Mouse (Mus musculus) mouse embryonic stem cell (cell line): ENCODE measurements around the gene Itgb1.

ENCODE experiments used
- in situ Hi-C, 2 experiments: fragments of 300-500 bp; cut with MboI; formaldehyde crosslinking; loops; 1 replicate in 1 of 2; 3 replicates in 1 of 2; pipeline ENCODE4 v1.14.3; 2019 to 2020; ENCODE audit warnings: low sequenced_read_pairs in 2 of 2, low pct_unique_long_range_greater_than_20kb in 1 of 2, mixed read lengths in 1 of 2; ENCODE audit not compliant: unreplicated experiment in 1 of 2

Gene Itgb1

GRCm38 (mm10) chr8:128685507-128686428, at the start of gene Itgb1:
Gene Itgb1 (plus strand): TSS chr8:128685654.
- in situ Hi-C loops: no loop called here

GRCm38 (mm10) chr8:128643104-128643503, 42.4 kb upstream of the Itgb1 start:
- in situ Hi-C loops: no loop called here

- in situ Hi-C loops: no loop called here
These were observed 40.0 kb upstream of the Itgb1 start for GRCm38 (mm10) chr8:128645452-128645851.

GRCm38 (mm10) chr8:128646456-128646855, 39.0 kb upstream of the Itgb1 start:
- in situ Hi-C loops: no loop called here

GRCm38 (mm10) chr8:128648071-128648470, 37.4 kb upstream of the Itgb1 start:
- in situ Hi-C loops: no loop called here

- in situ Hi-C loops: loop anchor here (10.0 kb wide), 1 partner anchor 64 kb away; no protein-coding TSS in a partner anchor
These were observed 35.1 kb upstream of the Itgb1 start for GRCm38 (mm10) chr8:128650331-128650855.

- in situ Hi-C loops: loop anchor here (10.0 kb wide), 1 partner anchor 62 kb away; no protein-coding TSS in a partner anchor
These were observed 32.9 kb upstream of the Itgb1 start for GRCm38 (mm10) chr8:128652399-128653109.

- in situ Hi-C loops: loop anchor here (10.0 kb wide), 1 partner anchor 61 kb away; no protein-coding TSS in a partner anchor
These were observed 31.7 kb upstream of the Itgb1 start for GRCm38 (mm10) chr8:128653642-128654364.

GRCm38 (mm10) chr8:128654365-128655099, 30.9 kb upstream of the Itgb1 start:
- in situ Hi-C loops: loop anchor here (10.0 kb wide), 1 partner anchor 60 kb away; no protein-coding TSS in a partner anchor

- in situ Hi-C loops: no loop called here
These were observed 23.3 kb upstream of the Itgb1 start for GRCm38 (mm10) chr8:128662144-128662543.

GRCm38 (mm10) chr8:128662696-128663095, 22.8 kb upstream of the Itgb1 start:
- in situ Hi-C loops: no loop called here

- in situ Hi-C loops: no loop called here
These were observed 22.3 kb upstream of the Itgb1 start for GRCm38 (mm10) chr8:128663106-128663505.

GRCm38 (mm10) chr8:128666576-128667263, 18.7 kb upstream of the Itgb1 start:
- in situ Hi-C loops: no loop called here

GRCm38 (mm10) chr8:128671813-128672212, 13.6 kb upstream of the Itgb1 start:
- in situ Hi-C loops: no loop called here

GRCm38 (mm10) chr8:128672441-128672840, 13.0 kb upstream of the Itgb1 start:
- in situ Hi-C loops: no loop called here

GRCm38 (mm10) chr8:128672950-128673349, 12.5 kb upstream of the Itgb1 start:
- in situ Hi-C loops: no loop called here

- in situ Hi-C loops: no loop called here
These were observed 9.4 kb upstream of the Itgb1 start for GRCm38 (mm10) chr8:128675848-128676629.
